Mouse (Mus musculus) lung, postnatal 4 days (tissue): ENCODE data around the gene Gnaq.

Source experiments
- DNase-seq, 2 experiments: peaks; one replicate each; pipeline ENCODE4 v3.0.0; 2021

The Gnaq gene

DNA sequence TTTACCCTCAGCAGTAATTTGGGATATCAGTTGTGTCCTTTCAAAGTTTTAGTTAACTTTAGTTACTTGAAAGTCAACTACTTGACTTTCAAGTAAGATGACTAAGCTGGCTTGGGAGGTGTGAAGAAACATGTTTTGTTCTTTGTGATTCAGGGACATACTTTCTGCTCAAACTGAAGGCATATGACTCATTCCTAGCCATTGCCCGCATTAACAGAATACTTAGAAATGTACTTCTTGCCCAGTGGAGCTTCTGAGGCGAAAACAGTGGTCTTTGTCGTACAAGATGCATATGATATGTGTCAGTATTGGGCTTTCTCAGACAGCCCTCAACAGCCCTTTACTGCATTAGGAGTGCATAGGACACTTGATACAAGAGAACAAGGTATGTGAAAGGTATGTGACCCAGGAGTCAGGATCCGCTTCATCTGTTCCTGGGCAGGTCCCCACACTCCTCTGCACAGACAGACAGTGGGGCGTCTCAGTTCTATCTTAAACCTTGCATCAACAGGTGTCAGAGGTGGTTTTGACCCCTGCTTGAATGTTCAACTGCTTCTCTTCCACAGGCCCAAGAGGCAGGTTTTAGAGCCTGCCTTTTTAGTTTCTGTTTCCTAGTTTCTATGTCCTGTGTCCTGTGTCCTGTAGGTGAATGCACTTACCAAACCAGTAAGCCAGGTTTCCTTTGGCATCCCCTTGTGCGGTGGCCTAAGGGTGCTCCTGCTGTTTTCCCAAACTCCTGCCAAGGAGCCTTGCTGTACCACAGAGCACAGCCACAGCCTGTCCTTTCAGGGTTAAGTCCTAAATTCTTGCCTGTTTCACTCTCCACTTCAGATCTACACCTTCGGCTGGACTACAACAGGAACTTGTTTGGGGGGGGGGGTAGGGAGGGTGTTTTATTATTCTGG is 72.4 kb downstream of the Gnaq start:
- peak; percentile 32 to 68 for DNase-seq

DNA sequence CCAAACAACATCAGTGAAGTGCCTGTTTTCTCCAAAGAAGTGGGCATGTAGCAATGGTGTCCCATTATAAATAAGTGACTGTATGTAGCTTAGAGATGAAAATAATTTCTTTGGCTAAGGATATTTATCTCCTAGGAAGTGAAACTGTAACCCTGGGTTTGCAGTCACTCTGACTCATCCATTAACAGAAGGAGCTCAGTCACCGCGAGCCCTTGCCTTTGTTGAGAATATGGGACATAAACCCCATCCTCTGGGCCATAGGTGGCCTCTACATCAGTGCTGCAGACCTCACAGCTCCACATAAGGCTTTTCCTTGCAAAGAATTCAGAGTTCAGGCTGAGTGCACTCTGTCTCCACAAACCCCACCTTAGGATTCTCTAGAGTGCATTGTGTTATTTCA is 77.0 kb downstream of the Gnaq start:
- DNase-seq = no peak

DNA sequence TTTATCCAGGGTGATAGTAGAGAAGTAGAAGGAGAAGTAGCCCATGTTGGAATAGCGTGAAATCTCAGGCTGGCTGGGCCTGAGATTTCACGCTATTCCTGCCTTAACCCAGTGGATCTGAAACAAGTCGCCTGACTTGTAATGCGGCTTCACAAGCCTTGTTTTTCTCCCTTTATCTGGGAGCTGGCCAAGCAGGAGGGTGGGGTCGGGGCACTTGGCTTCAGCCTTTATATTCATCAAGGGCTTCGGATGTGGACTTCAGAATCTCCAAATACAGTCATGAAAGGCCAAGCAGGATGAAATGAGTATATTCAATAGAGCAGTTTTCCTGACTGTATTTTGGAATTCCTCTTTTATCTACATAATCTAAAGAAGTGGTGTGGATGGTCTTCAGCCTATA is 82.3 kb downstream of the Gnaq start:
- peak; percentile 71 to 76 for DNase-seq

DNA sequence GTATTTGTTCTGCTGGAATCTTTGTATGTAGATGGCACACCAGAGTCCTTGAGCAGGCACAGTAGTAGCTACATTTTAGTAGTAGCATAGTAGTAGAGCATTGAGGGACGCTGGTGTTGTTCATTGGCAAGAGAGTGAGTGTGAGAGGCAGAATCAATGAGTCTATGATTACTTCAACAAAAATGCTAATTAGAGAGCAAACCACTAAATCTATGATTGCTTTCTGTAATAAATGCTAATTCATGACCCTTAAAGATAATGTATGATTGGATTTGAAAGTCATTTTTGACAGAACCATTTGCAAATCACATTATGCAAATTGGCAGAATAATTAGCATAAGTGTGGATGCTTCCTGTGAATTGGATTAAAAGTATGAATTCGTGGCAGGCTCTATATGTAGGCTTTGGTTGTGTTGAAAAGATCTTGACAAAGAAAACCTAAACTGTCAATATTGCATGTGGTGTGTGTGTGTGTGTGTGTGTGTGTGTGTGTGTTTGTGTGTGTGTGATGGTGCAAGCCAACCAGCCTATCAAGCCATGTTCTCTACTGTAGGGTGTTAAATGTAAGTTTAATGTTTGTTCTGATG is 82.9 kb downstream of the Gnaq start:
- DNase-seq = no peak

DNA sequence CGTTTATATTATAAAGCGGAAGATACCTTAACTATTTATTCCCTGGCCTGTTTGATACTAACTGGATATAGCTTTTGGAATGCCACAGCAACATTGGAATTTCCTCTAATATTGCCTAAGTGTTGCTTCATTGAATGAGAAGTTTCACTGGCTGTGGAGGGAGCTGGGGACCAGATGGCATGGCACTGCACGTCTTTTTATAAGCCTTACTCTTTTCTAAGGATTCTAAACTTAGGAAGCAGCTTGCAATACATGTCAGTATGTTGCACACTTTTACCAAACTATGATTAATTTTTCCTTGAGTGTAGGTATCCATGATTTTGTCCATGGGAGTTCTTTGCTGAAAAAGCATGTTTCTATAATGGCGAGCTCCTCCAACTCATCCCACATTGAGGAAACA is 87.3 kb downstream of the Gnaq start:
- DNase-seq = no peak

DNA sequence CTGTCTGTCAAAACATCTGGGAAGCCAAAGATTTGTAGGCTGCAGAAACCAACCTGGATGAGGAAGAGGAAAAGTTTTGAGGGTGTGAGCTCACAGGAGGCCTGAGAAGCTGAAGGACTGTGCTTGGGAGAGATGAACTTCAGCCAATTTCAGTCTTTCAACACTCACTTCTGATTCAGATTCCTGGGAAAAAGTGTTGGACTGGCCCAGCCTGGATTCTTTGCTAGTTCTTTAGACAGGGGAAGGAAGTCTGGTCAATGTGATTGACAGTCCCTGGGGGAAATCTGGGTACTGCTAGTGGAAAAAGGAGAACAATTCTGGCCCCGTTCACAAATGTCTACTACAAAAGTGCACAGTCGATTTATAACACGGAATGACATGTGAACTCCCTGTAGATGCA is 89.9 kb downstream of the Gnaq start:
- DNase-seq = no peak

DNA sequence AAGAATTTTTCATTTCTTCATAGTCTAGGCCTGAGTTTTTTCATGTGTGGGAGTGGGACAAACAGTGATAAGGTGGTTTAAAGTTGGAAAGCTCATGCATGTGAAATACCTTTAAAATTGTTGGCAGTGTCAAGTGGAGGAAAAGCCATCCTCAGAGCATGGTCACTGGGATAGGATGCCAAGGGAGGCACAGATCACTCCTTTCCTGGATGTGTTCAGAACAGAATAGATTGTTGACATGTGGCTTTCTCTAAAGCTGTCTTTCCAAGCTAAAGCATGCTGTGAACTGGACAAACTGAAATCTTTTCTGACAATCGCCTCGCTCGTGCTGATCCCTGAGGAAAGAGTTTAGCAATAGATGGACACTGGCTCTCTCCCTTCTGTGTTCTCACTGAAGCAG is 90.5 kb downstream of the Gnaq start:
- no peak for DNase-seq

DNA sequence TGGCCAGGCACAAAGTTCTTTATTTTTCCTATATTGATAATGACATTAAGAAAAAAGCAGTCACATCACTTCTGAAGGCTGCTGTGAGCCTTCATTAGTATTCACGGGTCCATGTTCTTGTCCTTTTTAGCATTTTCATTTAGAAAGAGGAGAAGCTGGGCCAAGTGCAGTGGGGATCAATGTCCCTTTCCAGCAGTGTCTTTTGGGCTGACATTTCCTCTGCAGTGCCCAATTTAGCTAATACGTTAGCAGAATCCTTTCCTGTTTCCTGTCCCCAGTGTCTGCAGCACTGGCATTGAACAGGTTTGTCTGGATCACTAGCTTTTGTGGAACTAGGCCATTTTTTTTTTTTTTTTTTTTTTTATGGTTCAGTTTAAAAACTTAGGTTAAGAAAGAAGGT is 92.2 kb downstream of the Gnaq start:
- no peak for DNase-seq

DNA sequence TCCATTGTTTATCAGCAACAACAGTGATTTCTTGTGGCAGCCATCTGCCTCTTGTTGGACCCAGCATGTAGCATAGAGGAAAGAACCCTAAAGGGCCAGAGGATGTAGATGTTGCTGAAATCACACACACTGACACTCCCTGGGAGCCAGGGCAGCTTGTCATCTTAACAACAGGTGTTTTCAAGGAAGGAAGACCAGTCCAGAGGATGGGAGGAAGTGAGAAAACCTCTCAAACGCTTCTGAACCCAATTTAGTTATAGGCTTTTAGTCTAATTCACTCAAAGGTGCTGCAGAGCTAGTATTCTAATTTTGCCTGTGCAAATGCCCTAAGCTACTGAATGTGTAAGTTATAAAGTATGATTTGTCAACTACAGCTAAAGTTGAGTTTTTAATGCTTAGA is 99.0 kb downstream of the Gnaq start:
- no peak for DNase-seq

DNA sequence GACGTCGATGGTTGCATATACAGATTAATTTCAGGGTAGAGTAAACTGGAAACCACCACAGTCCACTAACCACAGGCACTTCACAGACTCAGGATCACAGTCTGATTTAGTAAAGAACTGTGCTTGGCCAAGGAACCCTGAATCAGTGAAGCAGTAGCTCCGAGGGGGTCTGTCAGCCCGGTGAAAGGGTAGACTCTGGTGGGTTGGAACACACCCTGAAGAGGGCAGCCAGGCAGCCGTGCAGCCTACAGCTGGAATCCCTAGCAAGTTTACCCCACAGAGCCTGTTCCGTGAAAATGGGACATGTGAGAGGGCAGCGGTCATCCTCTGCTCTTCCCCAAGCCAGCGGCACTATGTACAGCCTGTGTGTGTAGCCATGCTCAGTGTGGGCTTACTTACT is 103.0 kb downstream of the Gnaq start:
- no peak for DNase-seq

DNA sequence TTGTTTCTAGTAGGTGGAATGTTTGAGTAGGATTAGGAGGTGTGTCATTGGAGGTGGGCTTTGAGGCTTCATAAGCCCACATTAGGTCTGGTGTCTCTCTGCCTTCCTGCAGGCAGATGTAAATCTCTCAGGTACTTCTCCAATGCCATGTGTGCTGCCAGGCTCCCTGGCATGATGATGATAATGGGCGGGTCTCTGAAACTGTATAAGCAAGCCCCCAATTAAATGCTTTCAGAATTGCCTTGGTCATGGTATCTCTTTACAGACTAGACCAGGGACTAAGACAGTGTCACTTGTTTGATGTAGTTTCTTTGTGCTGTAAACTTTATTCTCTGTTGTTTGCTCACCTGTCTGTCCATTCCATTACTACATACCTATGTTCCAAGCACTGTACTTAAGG is 104.4 kb downstream of the Gnaq start:
- no peak for DNase-seq

DNA sequence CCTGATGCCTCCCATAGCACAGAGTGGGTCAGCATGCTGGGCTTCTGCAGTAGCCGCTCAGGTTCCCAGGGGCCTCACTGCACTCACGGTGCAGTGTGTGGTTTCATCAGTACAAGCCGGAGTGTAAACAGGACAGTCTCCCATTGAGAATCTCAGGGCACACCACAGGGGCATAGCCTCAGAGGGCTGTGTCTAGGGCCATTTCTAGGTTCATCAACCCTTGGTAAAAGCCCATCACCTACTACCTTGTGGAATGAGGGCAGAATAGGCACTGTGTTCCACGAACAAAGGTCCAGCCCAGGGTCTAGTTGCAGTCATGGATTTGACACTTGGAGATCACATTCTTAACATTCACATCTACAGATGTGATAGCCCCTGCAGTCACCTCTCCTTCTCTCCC is 105.4 kb downstream of the Gnaq start:
- DNase-seq = no peak

DNA sequence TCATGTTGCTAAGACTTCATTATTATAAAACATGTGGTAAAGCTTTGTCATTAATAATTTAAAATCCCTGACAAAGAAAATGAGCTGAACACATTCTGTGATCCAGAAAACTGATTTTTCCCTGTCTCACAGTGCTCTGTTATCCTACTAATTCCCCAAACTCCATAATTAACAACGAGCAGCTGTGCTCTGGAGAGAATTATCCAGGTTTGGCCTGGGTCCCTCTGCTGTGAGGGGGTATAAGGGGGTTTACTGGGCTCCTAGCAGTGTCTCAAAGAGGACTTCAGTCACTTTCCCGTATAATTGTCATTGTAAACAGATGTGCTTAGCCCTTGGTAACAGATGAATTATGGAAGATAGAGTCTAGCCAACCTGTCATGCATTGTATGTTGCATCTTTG is 105.9 kb downstream of the Gnaq start:
- no peak for DNase-seq

DNA sequence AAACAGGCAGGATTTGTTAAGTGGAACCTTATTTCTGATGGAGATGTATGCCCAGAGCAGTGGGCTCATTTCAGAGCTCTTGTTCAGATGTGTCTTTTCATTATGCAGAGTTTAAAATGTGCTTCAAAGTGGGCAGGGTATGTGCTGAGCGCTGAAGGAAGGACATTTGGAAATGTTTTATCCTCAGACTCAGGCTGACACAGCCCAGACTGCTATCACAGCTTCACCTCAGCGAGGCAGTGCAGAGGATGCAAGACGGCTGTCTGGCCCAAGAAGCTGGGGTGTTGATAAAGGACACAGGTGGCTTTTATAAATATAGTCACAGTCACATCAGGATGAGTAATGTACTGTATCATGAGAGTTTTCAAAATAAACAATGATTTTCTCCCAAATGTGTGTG is 110.1 kb downstream of the Gnaq start:
- DNase-seq = no peak

DNA sequence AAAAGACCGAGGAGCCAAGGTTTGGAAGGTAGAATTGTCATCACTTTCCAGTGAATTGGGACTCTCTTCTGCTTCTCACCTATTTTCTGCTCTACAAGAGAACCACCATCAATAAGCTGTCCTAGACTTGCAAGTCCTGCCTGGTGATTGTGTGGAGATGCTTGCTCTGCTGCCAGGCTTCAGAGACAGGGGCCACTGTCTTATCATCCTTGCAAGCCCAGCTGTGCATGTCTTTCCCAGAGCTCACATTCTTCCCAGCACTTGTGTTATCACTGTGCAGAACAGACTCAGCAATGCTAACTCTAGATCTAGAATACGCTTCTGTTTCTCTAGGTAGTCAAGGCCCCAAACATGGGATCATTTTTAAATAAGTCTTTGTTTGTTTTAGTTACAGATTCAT is 116.4 kb downstream of the Gnaq start:
- no peak for DNase-seq

DNA sequence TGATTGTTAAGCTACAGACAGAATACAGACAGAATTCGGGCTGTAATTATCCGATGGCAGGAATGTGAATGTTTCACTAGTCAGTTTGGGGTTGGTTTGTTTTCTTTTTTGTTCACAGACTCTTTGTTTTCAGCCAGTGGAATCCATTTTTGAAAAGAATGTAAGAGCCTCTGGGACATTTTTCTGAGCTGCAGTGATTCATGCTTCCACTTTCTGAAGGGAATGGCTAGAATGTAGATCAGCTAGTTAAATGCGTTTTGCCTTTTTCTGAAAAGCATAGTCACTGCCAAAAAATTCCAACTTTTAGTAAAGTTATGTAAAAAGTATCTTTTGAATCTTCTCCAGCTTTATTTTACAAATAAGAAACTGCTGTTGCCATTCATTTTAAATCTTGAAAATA is 118.3 kb downstream of the Gnaq start:
- DNase-seq = no peak

DNA sequence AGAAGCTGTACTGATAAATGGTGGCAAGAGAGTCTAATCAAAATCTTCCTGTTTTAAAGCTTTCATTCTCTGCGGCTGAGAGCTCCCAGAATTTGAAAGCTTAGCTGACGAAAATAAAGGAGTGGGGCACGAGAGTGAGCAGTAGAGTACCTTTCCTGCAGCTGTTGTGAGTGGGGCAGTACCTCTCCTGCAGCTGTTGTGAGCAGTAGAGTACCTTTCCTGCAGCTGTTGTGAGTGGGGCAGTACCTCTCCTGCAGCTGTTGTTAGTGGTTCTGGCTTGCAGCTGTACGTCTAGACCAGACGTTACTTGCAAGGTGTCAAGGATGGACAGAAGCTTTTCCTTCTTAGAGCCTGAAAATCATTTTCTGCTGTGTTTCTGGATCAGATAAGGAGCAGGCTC is 119.2 kb downstream of the Gnaq start:
- no peak for DNase-seq

DNA sequence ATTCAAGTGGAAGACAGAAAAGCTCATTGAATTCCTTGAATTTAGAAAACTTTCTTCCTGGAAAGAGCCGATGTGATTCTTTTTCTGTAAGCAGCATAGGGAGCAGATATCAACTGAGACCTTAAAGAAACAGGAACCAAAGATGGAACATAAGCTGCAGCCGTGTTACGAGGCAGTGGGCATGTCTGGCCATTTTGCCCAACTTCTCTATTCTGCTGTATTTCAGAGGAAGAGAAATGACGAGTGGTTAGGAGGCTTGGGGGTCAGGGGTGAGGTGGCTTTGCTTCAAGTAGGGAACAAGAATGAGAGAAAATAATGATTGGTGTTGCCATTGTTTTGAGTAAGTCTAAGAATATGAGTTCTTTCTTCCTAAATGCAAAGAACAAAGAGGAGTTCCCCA is 120.1 kb downstream of the Gnaq start:
- DNase-seq = peak in 1 of 2 experiments; percentile 22

DNA sequence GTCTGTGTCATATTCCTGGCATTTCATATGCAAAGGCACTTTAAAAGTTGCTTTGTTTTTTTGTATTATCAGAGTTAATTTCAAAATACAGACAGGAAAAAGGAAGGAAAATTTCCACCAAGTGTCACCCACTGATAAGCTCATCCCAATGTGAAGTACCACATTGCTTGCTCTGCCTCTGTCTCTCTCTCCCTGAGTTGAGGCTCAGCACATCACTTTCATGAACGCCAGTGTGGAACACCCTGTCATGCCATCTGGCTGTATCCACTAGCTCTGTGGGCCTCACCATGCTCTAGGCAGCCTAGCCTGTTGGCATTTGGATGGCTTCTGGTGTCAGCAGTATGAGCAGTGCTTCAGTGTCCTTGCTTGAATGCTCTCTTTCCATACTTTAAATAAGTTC is 122.2 kb downstream of the Gnaq start:
- DNase-seq = no peak

DNA sequence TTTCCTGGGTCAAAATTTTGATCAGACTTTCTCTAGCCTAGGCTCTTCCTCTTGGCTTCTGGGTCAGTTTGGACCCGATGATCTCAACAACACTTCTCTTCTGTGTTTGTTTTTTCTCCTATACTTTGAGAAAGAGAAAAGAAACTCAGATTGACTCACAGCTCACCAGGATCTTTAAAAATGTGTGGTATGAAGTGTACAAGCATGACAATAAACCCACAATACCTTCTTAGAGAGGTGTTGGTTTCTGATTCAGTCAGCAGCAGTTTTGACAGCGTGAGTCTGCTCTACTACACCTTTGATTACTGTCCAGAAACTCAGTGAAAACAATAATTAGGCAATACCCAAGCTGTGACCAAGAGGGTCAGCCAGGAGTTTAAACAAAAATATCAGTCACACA is 122.7 kb downstream of the Gnaq start:
- DNase-seq = no peak

DNA sequence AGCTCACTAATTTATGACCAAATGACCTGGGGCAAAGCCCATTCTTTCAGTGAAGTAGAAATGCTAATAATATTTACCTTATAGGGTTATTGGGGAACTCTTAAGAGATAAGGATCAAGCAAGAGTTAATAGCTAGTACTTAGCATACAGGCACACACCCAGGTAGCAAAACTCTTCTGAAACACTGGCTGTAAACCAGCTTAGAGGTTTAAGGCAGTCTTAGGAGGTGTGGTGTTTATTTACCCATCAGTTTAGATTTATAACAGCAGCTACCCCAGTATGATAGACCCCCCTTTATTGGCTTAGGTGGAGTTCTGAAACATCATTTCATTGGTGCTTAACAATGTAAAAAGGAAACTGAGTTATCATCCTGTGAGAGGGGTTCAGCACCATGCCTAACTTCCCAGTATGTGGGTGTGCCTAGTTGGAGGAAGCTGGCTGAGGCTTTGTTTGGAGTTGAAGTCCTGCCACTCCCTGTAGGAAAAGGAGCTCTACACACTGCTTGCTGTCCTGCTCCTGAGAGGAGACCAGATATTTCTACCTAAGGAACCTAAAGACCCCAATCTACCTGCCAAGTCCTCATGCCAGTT is 126.2 kb downstream of the Gnaq start:
- DNase-seq = peak; percentile 27 to 47

DNA sequence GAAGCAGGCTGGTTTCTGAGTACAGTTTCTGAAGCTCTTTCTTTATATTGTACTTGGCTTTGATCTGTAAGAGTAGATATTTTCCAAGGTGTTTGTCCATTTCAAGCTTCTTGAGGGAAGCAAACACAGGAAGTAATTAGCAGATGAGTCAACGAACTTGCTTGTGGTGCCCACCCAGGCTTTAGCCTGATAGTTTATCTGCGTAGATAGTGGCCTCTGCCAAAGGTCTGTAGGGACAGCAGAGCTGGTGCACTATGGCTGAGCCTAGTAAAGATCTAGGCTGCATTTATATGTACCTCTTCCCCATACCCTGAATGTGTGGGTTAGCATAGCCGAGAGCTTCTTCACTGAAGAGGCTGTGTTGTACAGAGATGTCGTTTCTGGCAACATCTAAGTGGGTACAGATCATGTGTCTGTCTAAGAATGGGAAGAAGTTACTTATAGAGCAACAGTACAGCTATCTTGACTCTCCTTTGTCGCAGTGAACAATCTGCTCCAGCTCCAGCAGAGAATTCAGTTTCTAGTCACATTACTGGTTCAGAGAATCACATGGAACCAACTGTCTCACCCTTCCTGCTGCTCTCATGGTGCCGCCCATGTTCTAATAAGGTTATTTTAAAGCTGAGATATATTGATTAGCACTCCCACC is 127.3 kb downstream of the Gnaq start:
- no peak for DNase-seq

DNA sequence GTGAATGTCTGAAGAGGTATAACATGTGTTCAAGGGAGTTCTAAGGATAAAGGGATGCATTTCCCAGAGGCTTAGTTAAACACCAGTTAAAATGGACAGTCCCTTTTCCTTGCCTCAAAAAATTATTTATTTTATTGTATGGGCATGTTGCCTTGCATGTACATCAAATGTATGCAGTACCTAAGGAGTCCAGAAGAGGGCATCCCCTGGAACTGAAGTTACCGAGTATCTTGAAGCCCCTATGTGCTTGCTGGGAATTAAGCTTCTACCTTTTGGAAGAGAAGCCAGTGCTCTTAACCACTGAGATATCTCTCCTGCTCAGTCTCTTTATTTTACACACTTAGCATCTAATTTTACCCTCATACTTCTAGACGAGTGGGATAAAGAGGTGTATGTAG is 127.8 kb downstream of the Gnaq start:
- DNase-seq = no peak

DNA sequence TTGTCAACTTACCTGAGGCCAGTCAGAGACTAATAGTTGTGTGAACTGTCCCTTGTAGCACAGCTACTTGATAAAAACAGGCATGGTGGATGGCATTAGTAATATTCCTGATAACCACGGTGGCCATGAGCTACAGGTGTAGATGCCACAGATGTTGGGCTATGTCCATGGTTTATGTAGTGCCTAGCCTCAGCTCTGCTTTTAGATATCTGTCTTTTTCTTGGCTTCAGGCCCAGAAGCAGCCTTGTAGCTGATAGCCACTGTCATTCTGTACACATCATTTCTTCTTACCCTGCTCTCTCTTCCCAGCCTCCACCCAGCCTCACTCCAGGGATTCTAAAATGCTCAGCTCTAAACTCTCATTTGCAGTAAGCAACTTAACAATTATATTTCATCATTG is 128.3 kb downstream of the Gnaq start:
- no peak for DNase-seq
